Mouse (Mus musculus) heart, embryonic 15.5 days (tissue): ENCODE measurements around the gene Wfdc2. TPM values are rescaled to one million over a fixed set of nuclear protein-coding genes. Genes with fewer than 3 reads are reported as not detected.
A peak's percentile ranks its signal among the peaks of the same experiment; 100 is the strongest.
"Not testable (repeated sequence)": the region's sequence is repeated elsewhere in the genome, so short reads cannot be mapped to it uniquely, and the experiment has no call there.

Source experiments
- ATAC-seq: fragments of 200-750 bp; cut with Nextera tagmentation; replicated peaks from 2 replicates; pipeline ENCODE4 v1.8.0; 2017; ENCODE audit warnings: low read depth, moderate TSS enrichment; ENCODE audit not compliant: insufficient number of reproducible peaks, insufficient read depth, low FRiP score
- H3K27ac ChIP-seq: fragments of 300-500 bp; sonication (generic); 2 replicates; pipeline ENCODE4 v1.5.1; 2015; ENCODE audit warnings: mild to moderate bottlenecking, inconsistent platforms
- H3K27me3 ChIP-seq: fragments of 300-500 bp; sonication (generic); 2 replicates; pipeline ENCODE4 v1.6.1; 2015; ENCODE audit warnings: inconsistent platforms
- H3K36me3 ChIP-seq: fragments of 300-500 bp; sonication (generic); 2 replicates; pipeline ENCODE4 v1.6.1; 2015; ENCODE audit warnings: mild to moderate bottlenecking, inconsistent platforms
- H3K4me1 ChIP-seq: fragments of 300-500 bp; sonication (generic); replicated peaks from 2 replicates; pipeline ENCODE4 v1.6.1; 2015; ENCODE audit warnings: inconsistent platforms
- H3K4me2 ChIP-seq: fragments of 300-500 bp; sonication (generic); 2 replicates; pipeline ENCODE4 v1.6.1; 2015; ENCODE audit warnings: inconsistent platforms, mild to moderate bottlenecking, moderate library complexity
- H3K4me3 ChIP-seq: fragments of 300-500 bp; sonication (generic); 2 replicates; pipeline ENCODE4 v1.5.1; 2015; ENCODE audit warnings: mild to moderate bottlenecking, inconsistent platforms
- H3K9ac ChIP-seq: fragments of 300-500 bp; sonication (generic); 2 replicates; pipeline ENCODE4 v1.6.1; 2015; ENCODE audit warnings: mild to moderate bottlenecking, inconsistent platforms
- H3K9me3 ChIP-seq: fragments of 300-500 bp; sonication (generic); replicated peaks from 2 replicates; pipeline ENCODE4 v1.6.1; 2016; ENCODE audit warnings: inconsistent platforms
- WGBS: fragments of 180-500 bp; shearing (Covaris S2); methylation state at CpG from one replicate; pipeline ENCODE4 v1.1.7; 2015; ENCODE audit warnings: mixed read lengths; 5-methylcytosine and 5-hydroxymethylcytosine counted together
- polyA plus RNA-seq: library from polyadenylated mRNA; unstranded; fragments of >200 nt; fragmentation: Nextera tagmentation; extraction: Ambion mirVana; gene quantifications from 2 replicates; pipeline ENCODE4 v1.2.1, GENCODE M21; 2015

Gene Wfdc2
- polyA plus RNA-seq, 1 experiment from 2014 or later: 10.0 TPM

- Histone ChIP-seq H3K4me2 (no peak overlapping the region), H3K27ac (no peak overlapping the region), H3K27me3 (peaks cover 16% of the 10 kb centered on the region; the same call in 1 of the 2 replicates), H3K36me3 (no peaks in the 10 kb centered on the region), H3K9me3 (no peaks in the 10 kb centered on the region), H3K9ac (no peak overlapping the region), H3K4me3 (no peak overlapping the region), H3K4me1 (no peaks in the 10 kb centered on the region)
- WGBS: 22% methylated on average over 10 of the region's 10 CpGs
- no peak for ATAC-seq
These were observed 12.0 kb upstream of the Wfdc2 start for GRCm38 (mm10) chr2:164549963-164550894.

- no peaks in the 10 kb centered on the region for H3K9me3 ChIP-seq
- no peaks in the 10 kb centered on the region for H3K36me3 ChIP-seq
These were observed 11.3 kb upstream of the Wfdc2 start for GRCm38 (mm10) chr2:164550895-164551269.

GRCm38 (mm10) chr2:164551502-164551901, 10.7 kb upstream of the Wfdc2 start:
- 86% methylated on average over 9 of the region's 9 CpGs for WGBS

More at GRCm38 (mm10) chr2:164550895-164551269, 11.3 kb upstream of the Wfdc2 start:
- H3K4me1 ChIP-seq: no peaks in the 10 kb centered on the region
- WGBS: 57% methylated on average over 2 of the region's 2 CpGs
- no peak for ATAC-seq
- no peak overlapping the region for H3K4me3 ChIP-seq
- H3K27ac ChIP-seq: no peak overlapping the region
- H3K4me2 ChIP-seq: no peak overlapping the region
- no peak overlapping the region for H3K9ac ChIP-seq
- H3K27me3 ChIP-seq: peaks cover 16% of the 10 kb centered on the region; the same call in 1 of the 2 replicates

DNA sequence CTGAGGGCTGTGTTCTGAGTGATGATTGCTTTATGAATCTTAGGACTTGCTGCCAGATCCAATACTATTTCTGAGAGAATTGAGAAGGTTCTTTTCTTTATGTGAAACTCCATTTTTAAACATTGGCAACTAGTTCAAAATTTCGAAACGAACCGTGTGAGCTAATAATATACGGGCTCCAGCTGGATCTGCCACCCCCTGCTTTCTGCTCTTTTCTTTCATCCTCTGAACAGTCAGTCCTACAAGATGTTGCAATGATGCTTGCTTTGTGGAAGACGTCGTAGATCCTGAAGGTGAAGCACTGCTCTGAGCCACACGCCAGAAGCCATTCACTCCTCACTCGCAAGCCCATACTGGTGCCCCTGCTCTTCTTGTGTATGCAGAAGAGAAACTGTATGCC, 3.8 kb upstream of the Wfdc2 start:
- H3K27ac ChIP-seq: no peak overlapping the region

More at GRCm38 (mm10) chr2:164551502-164551901, 10.7 kb upstream of the Wfdc2 start:
- Histone ChIP-seq H3K4me3 (no peak overlapping the region), H3K36me3 (no peaks in the 10 kb centered on the region), H3K27ac (no peak overlapping the region), H3K9me3 (no peaks in the 10 kb centered on the region), H3K4me2 (no peak overlapping the region), H3K9ac (no peak overlapping the region), H3K27me3 (peaks cover 16% of the 10 kb centered on the region; the same call in 1 of the 2 replicates), H3K4me1 (no peaks in the 10 kb centered on the region)
- no peak for ATAC-seq

GRCm38 (mm10) chr2:164558991-164559645, 3.1 kb upstream of the Wfdc2 start:
- no peak overlapping the region for H3K4me2 ChIP-seq
- peaks cover 28% of the 10 kb centered on the region for H3K27me3 ChIP-seq
- H3K36me3 ChIP-seq: no peaks in the 10 kb centered on the region
- H3K9ac ChIP-seq: no peak overlapping the region
- H3K4me1 ChIP-seq: peaks cover 17% of the 10 kb centered on the region
- no peak overlapping the region for H3K4me3 ChIP-seq
- ATAC-seq: no peak; the same call in 1 of the 2 replicates
- WGBS: 35% methylated on average over 16 of the region's 16 CpGs
- H3K9me3 ChIP-seq: no peaks in the 10 kb centered on the region
- H3K27ac ChIP-seq: no peak overlapping the region

More for the DNA sequence above, 3.8 kb upstream of the Wfdc2 start:
- Histone ChIP-seq H3K4me3 (no peak overlapping the region), H3K4me1 (peaks cover 11% of the 10 kb centered on the region), H3K4me2 (no peak overlapping the region), H3K27me3 (peaks cover 23% of the 10 kb centered on the region), H3K9me3 (no peaks in the 10 kb centered on the region), H3K36me3 (no peaks in the 10 kb centered on the region), H3K9ac (no peak overlapping the region)
- ATAC-seq: no peak
- WGBS: 74% methylated on average over 8 of the region's 8 CpGs

- no peak overlapping the region for H3K4me3 ChIP-seq
- H3K4me1 ChIP-seq: peaks cover 17% of the 10 kb centered on the region
- WGBS: 81% methylated on average over 8 of the region's 8 CpGs
- peaks cover 35% of the 10 kb centered on the region for H3K27me3 ChIP-seq
- H3K9me3 ChIP-seq: no peaks in the 10 kb centered on the region
- no peaks in the 10 kb centered on the region for H3K36me3 ChIP-seq
- ATAC-seq: no peak
- H3K4me2 ChIP-seq: no peak overlapping the region
- H3K27ac ChIP-seq: no peak overlapping the region
- no peak overlapping the region for H3K9ac ChIP-seq
These were observed 2.1 kb upstream of the Wfdc2 start for GRCm38 (mm10) chr2:164560106-164560505.

GRCm38 (mm10) chr2:164563339-164564038, 1.3 kb downstream of the Wfdc2 start:
- H3K36me3 ChIP-seq: no peaks in the 10 kb centered on the region
- peak overlapping the region; percentile 59 for H3K9ac ChIP-seq
- H3K27ac ChIP-seq: no peak overlapping the region
- H3K27me3 ChIP-seq: peaks cover 41% of the 10 kb centered on the region
- peak overlapping the region; percentile 97 for H3K4me2 ChIP-seq
- WGBS: under 1% methylated on average over 32 of the region's 32 CpGs
- H3K4me3 ChIP-seq: peak overlapping the region; percentile 56
- peaks cover 17% of the 10 kb centered on the region for H3K4me1 ChIP-seq
- ATAC-seq: 0 out of 2 replicates have a peak, but pooled peaks have one; percentile 23
- H3K9me3 ChIP-seq: no peaks in the 10 kb centered on the region

GRCm38 (mm10) chr2:164564346-164564745, 2.1 kb downstream of the Wfdc2 start:
- Histone ChIP-seq H3K27me3 (peaks cover 41% of the 10 kb centered on the region), H3K36me3 (no peaks in the 10 kb centered on the region), H3K9ac (no peak overlapping the region; the same call in 1 of the 2 replicates), H3K4me3 (no peak overlapping the region), H3K27ac (no peak overlapping the region), H3K9me3 (no peaks in the 10 kb centered on the region), H3K4me2 (peak overlapping the region; percentile 97; the same call in 1 of the 2 replicates), H3K4me1 (peaks cover 17% of the 10 kb centered on the region)
- WGBS: 57% methylated on average over 5 of the region's 5 CpGs
- no peak for ATAC-seq

DNA sequence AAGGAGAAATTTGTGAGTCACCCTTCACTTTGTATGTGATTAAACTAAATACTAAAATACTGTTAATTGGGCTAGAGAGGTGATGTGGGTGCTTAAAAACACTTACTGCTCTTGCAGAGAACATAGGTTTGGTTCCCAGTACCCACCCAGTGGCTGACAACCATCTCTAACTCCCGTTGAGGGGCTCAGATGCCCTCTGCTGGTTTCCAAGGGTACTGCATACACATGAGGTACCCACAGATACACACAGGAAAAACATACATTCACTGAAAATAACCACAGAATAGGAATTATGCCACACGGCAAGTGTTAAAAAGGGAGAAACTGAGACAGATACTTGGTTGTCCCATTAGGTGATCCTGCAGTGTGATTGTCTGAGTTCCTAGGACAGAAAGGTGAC, 4.8 kb downstream of the Wfdc2 start:
- no peak for ATAC-seq
- WGBS: 76% methylated on average over 2 of the region's 2 CpGs
- no peaks in the 10 kb centered on the region for H3K36me3 ChIP-seq

DNA sequence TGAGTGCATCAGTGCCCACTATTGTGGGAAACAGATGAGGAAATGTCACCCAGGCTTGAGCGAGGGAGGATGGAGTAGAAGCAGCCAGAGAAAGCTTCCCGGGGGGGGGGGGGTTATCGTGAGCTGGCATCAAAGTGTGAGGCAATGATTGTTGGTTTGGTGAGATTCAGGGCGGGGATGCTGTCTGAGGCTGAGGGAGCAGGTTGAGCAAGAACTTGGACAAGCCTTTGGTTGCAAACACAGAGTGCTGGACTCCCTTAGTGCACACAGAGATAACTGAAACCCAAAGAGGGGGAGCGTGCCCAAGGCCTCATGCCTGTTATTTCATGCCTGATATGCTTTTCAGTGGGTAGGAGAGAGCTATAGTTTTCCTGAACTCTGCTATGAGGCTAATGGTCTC, 5.2 kb downstream of the Wfdc2 start:
- Histone ChIP-seq H3K27ac (no peak overlapping the region), H3K4me2 (no peak overlapping the region), H3K27me3 (peaks cover 28% of the 10 kb centered on the region), H3K9me3 (no peaks in the 10 kb centered on the region), H3K4me1 (peaks cover 16% of the 10 kb centered on the region), H3K36me3 (no peaks in the 10 kb centered on the region), H3K4me3 (no peak overlapping the region), H3K9ac (no peak overlapping the region)
- WGBS: 80% methylated on average over 5 of the region's 5 CpGs
- no peak for ATAC-seq

More for the DNA sequence above, 4.8 kb downstream of the Wfdc2 start:
- H3K27me3 ChIP-seq: peaks cover 33% of the 10 kb centered on the region
- H3K4me1 ChIP-seq: peaks cover 17% of the 10 kb centered on the region
- H3K9ac ChIP-seq: no peak overlapping the region
- H3K4me2 ChIP-seq: no peak overlapping the region
- H3K27ac ChIP-seq: no peak overlapping the region
- no peaks in the 10 kb centered on the region for H3K9me3 ChIP-seq
- H3K4me3 ChIP-seq: no peak overlapping the region

- not testable (repeated sequence) for H3K4me1 ChIP-seq, H3K4me3 ChIP-seq, H3K27me3 ChIP-seq, H3K4me2 ChIP-seq, H3K27ac ChIP-seq, H3K9ac ChIP-seq, H3K36me3 ChIP-seq, ATAC-seq, H3K9me3 ChIP-seq
- 76% methylated on average over 6 of the region's 6 CpGs for WGBS
These were observed 11.1 kb downstream of the Wfdc2 start, which contains the start of gene Spint3 for GRCm38 (mm10) chr2:164573359-164573758. Gene Spint3 (minus strand): TSS chr2:164573459.
